Mouse (Mus musculus) embryo, embryonic 10 days (tissue): ENCODE results near the gene Tbc1d2b.
A peak's percentile ranks its signal among the peaks of the same experiment; 100 is the strongest.

Source experiments
- DNase-seq: peaks from one replicate; pipeline ENCODE4 v3.0.0-alpha.2; 2015; ENCODE audit warnings: low spot score

Gene Tbc1d2b

GRCm38 (mm10) chr9:90265322-90266039 lies 5.1 kb downstream of the Tbc1d2b start:
- no peak for DNase-seq

DNA sequence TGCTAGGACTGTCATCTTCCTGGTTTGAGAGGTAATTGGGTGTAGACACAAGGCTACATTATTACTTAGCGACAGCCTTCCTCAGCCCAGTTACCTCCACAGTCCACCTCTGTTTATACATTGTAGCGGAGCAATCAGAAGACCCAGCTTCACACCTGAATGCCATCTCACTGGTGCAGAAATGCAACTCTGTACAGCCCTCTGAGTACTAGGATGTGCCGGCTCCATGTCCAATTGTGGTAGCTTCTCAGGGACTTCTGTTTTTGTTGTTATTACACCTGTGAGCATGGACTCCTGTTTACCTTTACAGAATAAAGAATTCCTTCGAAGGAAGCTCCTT lies 7.3 kb downstream of the Tbc1d2b start:
- DNase-seq = no peak

- DNase-seq = no peak
Observed at GRCm38 (mm10) chr9:90262591-90263339, 7.8 kb downstream of the Tbc1d2b start.

DNA sequence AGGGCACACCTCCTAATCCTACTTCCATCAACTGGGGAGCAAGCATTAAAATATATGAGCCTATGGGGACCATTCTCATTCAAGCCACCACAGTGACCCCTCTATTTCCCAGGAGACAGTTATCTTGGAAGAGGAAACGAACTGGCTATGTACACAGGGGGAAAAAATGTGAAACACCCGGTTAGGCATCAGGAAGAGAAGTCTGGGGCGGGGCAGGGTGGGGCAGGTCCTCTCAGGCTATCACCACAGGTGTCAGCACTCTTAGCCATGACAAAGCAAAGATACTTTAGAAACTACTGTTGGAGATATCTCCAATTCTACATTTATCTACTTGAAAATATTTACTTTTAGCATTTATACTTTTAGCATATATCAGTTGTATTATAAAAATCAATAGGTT lies 8.5 kb downstream of the Tbc1d2b start:
- DNase-seq = no peak

GRCm38 (mm10) chr9:90260600-90261375 lies 9.8 kb downstream of the Tbc1d2b start:
- peak; percentile 34 for DNase-seq

GRCm38 (mm10) chr9:90260079-90260478 lies 10.5 kb downstream of the Tbc1d2b start:
- no peak for DNase-seq

DNA sequence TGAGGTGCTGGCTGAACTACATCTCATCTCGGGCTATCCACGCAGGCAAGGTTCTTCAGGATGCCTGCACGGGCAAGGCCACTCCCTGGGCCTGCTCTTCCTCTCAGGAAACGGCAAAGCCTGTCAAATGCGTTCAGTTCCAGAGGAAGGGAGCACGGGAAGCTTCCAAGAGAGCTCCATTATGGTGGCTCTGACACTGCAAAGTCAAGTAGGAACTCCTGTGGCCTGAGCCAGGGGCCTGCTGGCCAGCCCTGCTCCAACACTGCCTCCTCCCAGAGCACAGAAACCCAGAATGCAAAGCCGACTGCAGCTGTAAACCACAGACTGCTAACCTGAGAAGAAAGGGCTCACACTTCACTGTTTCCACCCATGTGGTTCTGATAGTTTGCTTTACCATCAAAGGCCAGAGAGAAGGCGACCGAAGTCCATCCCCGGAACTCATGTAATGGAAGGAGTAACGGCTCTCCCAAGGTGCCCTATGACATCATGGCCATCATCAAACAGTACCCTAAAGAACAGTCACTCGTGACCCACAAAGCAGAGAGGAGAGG lies 11.1 kb downstream of the Tbc1d2b start:
- no peak for DNase-seq

GRCm38 (mm10) chr9:90257754-90258531 lies 12.7 kb downstream of the Tbc1d2b start:
- no peak for DNase-seq

DNA sequence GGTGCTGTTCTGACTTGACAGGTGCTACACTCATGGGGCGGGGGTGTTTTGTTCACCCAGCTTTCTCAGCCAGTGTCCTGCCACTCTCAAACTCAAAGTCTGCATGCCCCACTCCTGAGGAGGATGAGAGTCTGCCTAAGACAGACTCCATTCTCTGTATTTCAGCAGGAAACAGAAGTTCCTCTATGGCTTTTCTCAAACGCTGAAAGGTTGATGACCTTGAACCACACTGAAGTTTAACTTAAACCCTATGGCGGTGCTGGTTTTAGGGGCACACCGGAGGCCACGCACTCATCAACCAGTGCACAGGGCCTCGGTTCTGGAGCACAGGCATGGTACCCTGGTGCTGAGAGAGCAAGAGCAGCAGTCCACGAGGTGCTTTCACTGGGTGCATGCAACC lies 13.4 kb downstream of the Tbc1d2b start:
- DNase-seq = no peak

GRCm38 (mm10) chr9:90255844-90256405 lies 14.7 kb downstream of the Tbc1d2b start:
- no peak for DNase-seq

- DNase-seq = no peak
Observed at GRCm38 (mm10) chr9:90253181-90253580, 17.4 kb downstream of the Tbc1d2b start.

- DNase-seq = no peak
Observed at GRCm38 (mm10) chr9:90250964-90251750, 19.4 kb downstream of the Tbc1d2b start.

DNA sequence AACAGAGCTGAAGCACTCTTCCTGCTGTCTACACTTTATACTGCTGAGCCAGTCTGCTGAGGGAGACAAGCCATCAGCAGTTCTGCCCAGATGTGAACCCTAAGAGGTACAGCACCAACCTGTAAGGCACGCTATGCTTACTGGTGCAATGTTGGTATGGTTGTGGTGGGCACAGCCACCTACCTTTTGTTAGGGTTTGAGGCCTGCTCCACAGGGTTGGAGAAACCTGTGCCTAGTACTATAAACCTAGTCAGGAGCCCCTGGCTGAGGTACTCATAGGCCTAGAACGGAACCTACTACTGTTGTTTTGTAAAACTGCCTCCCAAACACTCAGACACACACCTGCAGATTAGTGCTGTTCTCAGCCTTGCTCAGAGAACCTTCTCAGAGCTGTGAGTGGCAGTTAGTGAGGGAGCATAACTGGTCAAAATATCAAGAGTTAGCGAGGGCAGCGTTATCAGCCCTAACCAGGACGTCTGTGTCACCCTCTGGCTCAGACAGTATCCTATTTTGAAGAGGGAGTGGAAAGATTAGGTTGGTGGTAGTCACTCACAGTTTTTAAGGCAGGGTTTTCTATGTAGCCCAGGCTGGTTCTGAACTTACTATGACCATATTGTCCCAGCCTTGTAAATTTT lies 20.3 kb downstream of the Tbc1d2b start:
- DNase-seq = no peak

- no peak for DNase-seq
Observed at GRCm38 (mm10) chr9:90249036-90249435, 21.6 kb downstream of the Tbc1d2b start.

- DNase-seq = no peak
Observed at GRCm38 (mm10) chr9:90248326-90248725, 22.3 kb downstream of the Tbc1d2b start.

DNA sequence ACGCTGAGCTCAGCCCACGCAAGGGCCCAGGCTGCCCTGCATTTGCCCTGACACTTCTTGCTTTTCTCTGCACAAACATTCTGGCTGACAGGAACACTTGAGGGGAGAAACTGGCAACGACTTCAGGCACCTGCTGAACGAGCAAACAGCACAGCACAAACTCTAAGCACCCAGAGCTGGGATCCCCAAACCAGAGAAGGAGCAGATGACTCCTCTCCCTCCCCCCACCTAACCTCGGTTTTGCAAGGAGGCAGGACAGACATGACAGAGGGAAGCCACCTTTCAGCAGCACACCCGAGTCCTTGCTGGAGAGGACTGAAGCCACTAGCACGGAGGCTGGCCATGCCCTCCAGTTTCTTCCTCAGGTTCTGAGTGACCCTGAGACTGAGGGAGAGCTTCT lies 23.3 kb downstream of the Tbc1d2b start:
- no peak for DNase-seq

GRCm38 (mm10) chr9:90245781-90246180 lies 24.8 kb downstream of the Tbc1d2b start:
- no peak for DNase-seq

- no peak for DNase-seq
Observed at GRCm38 (mm10) chr9:90245206-90245605, 25.4 kb downstream of the Tbc1d2b start.

- no peak for DNase-seq
Observed at GRCm38 (mm10) chr9:90244301-90245151, 26.1 kb downstream of the Tbc1d2b start.
